Mouse (Mus musculus) bone marrow, adult 2 months (tissue): ENCODE results near the gene Thra. TPM values are rescaled to one million over a fixed set of nuclear protein-coding genes. Genes with fewer than 3 reads are reported as not detected.

Experiments used
- H3K27ac ChIP-seq: fragments of 200-500 bp; 2 replicates; pipeline ENCODE4 v1.5.1; 2012; ENCODE audit warnings: low read depth, mild to moderate bottlenecking, control low read depth, inconsistent platforms, low read length; ENCODE audit not compliant: control insufficient read depth, poor library complexity, insufficient read depth
- H3K4me1 ChIP-seq: fragments of 200-500 bp; 2 replicates; pipeline ENCODE4 v1.6.1; 2011; ENCODE audit warnings: low read length; ENCODE audit not compliant: control insufficient read depth, insufficient read depth
- H3K4me3 ChIP-seq: fragments of 200-500 bp; replicated peaks from 2 replicates; pipeline ENCODE3; 2011; ENCODE audit warnings: mild to moderate bottlenecking, low read depth, low read length, control low read depth; ENCODE audit not compliant: control insufficient read depth
- CTCF ChIP-seq: fragments of 200-500 bp; IDR thresholded peaks from 2 replicates; pipeline ENCODE4 v1.5.1; 2011; ENCODE audit warnings: low read length, control low read depth; ENCODE audit not compliant: control insufficient read depth, insufficient read depth
- POLR2A ChIP-seq: fragments of 200-500 bp; IDR thresholded peaks from 2 replicates; pipeline ENCODE4 v1.6.1; 2011; ENCODE audit warnings: low read depth, mild to moderate bottlenecking, control low read depth, low read length, borderline replicate concordance; ENCODE audit not compliant: control insufficient read depth
- WGBS: fragments of 180-500 bp; shearing (Covaris S2); methylation state at CpG from one replicate; pipeline ENCODE4 v1.1.7; 2018; 5-methylcytosine and 5-hydroxymethylcytosine counted together
- polyA plus RNA-seq: library from polyadenylated mRNA; stranded (reverse); fragments of >200 nt; gene quantifications from 2 replicates; pipeline ENCODE4 v1.2.4, GENCODE M21; 2011; ENCODE audit warnings: low replicate concordance; ENCODE audit not compliant: missing spikeins, insufficient read depth, insufficient read length

Gene Thra
- polyA plus RNA-seq, 1 experiment: 35.4 TPM

DNA sequence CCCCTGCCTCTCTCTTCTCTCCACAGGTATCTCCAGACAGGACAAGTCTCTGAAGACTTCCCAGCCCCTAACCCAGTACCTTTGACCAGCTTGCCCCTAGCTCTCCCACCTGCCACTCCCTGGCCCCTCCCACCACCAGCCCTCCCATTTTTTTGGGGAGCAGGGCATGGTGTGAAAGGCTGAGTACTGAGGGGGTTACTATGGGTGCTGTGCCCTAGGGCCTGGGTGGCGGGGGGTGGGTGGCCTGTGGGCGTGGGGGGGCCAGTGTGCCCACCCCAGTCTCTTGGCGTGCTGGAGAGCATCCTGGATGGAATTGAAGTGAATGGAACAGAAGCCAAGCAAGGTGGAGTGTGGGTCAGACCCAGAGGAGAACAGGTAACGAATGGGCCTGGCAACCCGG is 12.8 kb downstream of the Thra start:
- WGBS: 91% methylated on average over 5 of the region's 5 CpGs

DNA sequence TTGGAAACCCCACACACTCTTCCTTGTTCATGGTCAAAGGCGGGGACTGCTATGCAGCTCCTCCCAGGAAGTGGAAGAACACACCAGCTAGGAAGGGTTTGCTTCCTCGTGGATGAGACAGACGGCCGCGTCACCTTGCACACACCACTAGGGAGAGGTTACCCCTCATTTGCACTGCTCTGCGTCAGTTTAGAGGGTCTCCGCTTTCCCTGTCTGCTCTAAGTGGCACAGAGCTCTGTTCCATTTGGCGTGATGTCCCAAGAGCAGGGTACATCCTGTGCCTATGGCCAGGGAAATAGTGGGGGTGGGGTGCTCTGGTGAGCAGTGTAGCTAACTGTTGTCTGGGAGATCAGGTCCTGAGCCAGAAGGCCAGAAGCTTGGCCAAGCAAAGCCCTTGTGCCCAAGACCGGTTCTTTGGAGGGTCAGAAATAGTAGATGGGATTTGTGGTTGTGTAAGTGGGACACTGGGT is 13.7 kb downstream of the Thra start:
- 43% methylated on average over 9 of the region's 9 CpGs for WGBS
- H3K4me3 ChIP-seq: no peak overlapping the region
- TF ChIP-seq POLR2A (no peak), CTCF (no peak)
- no peak overlapping the region for H3K27ac ChIP-seq
- peaks cover 10% of the 10 kb centered on the region for H3K4me1 ChIP-seq

More for the DNA sequence above, 12.8 kb downstream of the Thra start:
- peaks cover 10% of the 10 kb centered on the region for H3K4me1 ChIP-seq
- H3K4me3 ChIP-seq: no peak overlapping the region
- H3K27ac ChIP-seq: no peak overlapping the region
- TF ChIP-seq CTCF (no peak), POLR2A (no peak)

DNA sequence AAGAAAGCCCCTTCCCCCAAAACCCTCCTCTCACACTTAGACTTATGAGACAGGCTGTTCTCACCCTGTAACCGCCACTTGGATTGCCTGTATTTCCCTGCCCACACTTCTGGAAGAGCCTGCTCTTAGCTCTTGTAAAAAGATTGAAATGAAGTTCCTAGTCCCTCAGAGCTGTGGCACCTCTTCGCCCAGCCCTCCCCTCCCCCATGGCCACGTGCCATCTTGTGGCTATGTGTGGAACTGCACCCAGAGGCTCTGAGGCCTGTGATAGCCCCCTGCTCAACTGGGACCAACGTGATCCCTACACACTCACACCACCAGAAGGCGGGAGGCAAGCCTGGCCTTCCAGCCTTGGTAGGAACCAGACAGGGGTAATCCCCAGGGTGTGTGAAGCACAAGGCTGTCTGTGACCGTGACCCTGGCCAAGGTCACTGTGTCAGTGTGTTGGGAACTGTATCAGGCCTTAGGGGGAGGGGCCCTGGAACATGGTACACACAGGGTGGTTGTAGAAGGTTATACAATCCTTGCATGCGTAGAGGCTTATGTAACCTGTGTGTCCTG is 14.3 kb downstream of the Thra start:
- Histone ChIP-seq H3K4me3 (no peak overlapping the region), H3K27ac (0 out of 2 replicates have a peak overlapping the region, but pooled peaks have one; percentile 37), H3K4me1 (peaks cover 10% of the 10 kb centered on the region)
- TF ChIP-seq POLR2A: no peak
- TF ChIP-seq CTCF: peak; percentile 90
- WGBS: 17% methylated on average over 7 of the region's 7 CpGs

DNA sequence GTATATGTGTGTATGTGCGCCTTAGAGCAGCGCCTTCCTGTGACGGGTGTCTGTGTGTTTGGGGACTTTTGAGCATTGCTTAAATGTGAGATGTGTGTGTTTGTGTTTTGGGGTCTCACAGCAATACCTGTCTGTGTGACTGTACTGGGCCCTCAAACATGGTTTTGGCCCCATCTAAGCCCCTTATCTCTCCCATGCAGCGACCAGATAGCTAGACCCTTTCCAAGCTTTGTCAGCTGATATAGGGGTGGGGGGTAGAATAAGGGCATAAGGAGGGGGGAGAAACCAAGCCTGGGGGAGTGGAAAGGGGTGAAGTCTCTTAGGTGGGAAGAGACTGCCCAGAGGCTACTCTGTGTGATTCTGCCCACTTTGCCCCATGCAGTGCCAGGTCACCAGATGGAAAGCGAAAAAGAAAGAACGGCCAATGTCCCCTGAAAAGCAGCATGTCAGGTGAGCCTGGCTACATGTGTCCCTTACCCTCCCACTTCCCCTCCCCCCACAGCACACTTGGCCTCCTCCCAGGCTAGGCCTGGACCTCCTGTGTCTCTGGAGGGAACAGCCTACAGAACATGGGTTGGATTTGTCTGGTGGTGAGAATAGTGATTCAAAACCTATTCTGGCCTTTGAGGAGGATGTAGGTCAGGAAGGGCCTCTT is 15.4 kb downstream of the Thra start:
- Histone ChIP-seq H3K4me1 (peaks cover 8% of the 10 kb centered on the region), H3K4me3 (no peak overlapping the region), H3K27ac (no peak overlapping the region)
- no peak for TF ChIP-seq CTCF
- no peak for TF ChIP-seq POLR2A
- 79% methylated on average over 6 of the region's 6 CpGs for WGBS

DNA sequence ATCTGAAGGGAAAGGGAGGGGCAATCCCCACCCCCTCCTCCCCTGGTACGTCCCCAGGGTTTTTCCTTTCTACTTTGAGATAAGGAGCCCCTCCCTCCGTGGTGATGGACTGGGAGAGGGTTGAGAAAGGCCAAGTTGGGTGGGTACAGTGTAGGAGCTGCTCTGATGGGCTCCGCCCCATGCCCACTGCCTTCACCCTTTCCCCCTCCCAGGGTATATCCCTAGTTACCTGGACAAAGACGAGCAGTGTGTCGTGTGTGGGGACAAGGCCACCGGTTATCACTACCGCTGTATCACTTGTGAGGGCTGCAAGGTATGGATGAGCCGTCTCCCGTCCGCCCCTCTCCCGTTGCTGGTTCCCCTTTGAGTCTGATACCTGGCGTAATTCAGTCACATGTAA is 16.3 kb downstream of the Thra start:
- no peak for TF ChIP-seq CTCF
- TF ChIP-seq POLR2A: no peak
- WGBS: 83% methylated on average over 12 of the region's 12 CpGs
- H3K4me3 ChIP-seq: no peak overlapping the region
- H3K27ac ChIP-seq: no peak overlapping the region
- peaks cover 7% of the 10 kb centered on the region for H3K4me1 ChIP-seq

DNA sequence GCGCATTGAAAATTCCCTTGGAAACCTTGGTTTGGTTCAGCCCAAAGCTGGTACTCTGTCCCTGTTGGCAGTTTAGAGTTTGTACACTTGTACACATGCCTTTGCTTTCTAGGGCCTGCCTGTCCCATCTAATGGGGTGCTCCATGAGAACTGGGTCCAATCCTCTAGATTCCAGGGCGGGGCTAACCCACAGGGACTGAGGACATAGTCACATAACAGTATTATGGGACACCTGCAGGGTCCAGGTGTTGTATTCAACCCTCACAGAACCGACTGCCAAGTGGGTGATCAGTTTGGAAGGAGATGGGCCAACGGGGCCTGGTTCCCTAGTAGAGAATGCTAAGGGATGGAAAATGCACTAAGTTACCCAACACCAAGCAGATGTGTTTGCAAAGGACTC is 21.5 kb downstream of the Thra start:
- 95% methylated on average over 4 of the region's 4 CpGs for WGBS
- no peak overlapping the region for H3K27ac ChIP-seq
- TF ChIP-seq POLR2A: no peak
- TF ChIP-seq CTCF: no peak
- no peak overlapping the region for H3K4me3 ChIP-seq
- no peaks in the 10 kb centered on the region; the same call in 1 of the 2 replicates for H3K4me1 ChIP-seq

DNA sequence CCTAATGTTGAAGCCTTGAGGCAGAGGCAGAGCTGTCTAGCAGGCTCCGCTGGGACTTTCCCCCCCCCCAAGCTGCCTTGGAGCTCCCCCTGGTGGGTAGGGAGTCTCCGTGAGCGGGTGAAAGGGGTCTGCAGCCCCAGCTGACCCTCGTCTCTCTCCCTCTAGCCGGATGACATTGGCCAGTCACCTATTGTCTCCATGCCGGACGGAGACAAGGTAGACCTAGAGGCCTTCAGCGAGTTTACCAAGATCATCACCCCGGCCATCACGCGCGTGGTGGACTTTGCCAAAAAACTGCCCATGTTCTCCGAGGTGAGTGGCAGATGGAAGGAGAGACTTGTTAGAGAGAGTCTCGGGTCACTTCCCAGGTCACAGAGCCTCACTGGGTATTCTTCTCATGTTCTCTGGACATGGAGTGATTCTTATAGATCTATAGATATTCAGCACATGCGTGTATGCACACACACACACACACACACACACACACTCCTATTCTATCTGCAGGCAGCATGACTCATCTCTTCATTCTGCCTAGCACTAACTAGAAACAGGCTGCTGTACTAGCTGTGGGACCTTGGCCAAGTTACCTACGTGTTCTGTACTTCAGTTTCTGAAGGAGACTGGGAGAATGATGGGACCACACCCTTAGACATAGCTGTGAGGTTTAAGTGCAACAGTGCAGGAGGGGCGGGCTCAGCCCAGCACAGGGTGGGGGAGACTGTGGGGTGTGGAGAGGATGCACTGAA is 22.5 kb downstream of the Thra start:
- no peak overlapping the region for H3K4me3 ChIP-seq
- H3K4me1 ChIP-seq: no peaks in the 10 kb centered on the region; the same call in 1 of the 2 replicates
- WGBS: 74% methylated on average over 17 of the region's 17 CpGs
- no peak overlapping the region for H3K27ac ChIP-seq
- TF ChIP-seq POLR2A (no peak), CTCF (no peak)

DNA sequence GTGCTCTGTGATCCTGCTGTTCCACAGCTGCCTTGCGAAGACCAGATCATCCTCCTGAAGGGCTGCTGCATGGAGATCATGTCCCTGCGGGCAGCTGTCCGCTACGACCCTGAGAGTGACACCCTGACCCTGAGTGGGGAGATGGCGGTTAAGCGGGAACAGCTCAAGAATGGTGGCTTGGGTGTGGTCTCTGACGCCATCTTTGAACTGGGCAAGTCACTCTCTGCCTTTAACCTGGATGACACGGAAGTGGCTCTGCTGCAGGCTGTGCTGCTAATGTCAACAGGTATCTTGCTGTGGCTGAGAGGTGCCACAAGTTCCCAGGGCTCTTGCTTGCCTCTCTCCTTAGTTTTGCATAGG is 23.0 kb downstream of the Thra start:
- 88% methylated on average over 8 of the region's 8 CpGs for WGBS
- Histone ChIP-seq H3K4me3 (no peak overlapping the region), H3K27ac (no peak overlapping the region), H3K4me1 (no peaks in the 10 kb centered on the region; the same call in 1 of the 2 replicates)
- TF ChIP-seq POLR2A (no peak), CTCF (no peak)
